Mouse (Mus musculus) adipocyte (in vitro differentiated cells): ENCODE data around the gene Inafm2.
A peak's percentile ranks its signal among the peaks of the same experiment; 100 is the strongest.

ENCODE experiments used
- DNase-seq: peaks from one replicate; pipeline ENCODE4 v3.0.0-alpha.2; 2016; ENCODE audit warnings: low spot score

Gene Inafm2

DNA sequence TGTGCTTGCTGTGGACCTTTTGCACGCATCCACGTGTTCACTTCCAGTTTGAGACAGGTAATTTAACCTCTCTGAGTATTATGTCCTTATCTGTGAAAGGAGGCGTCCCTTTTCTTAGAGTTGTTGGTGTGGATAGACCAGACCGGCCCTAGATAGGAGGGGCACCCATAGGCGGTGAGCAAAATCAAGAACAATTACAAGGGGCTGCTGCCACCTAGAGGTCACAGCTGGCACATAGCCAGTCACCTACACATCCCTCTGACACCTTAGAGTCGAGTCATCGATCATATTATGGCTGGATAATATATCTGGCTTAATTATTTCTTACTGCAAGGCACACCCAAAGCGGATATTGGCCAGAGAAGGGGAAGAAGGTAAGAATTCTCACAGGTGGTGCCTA lies 14.3 kb downstream of the Inafm2 start:
- no peak for DNase-seq

DNA sequence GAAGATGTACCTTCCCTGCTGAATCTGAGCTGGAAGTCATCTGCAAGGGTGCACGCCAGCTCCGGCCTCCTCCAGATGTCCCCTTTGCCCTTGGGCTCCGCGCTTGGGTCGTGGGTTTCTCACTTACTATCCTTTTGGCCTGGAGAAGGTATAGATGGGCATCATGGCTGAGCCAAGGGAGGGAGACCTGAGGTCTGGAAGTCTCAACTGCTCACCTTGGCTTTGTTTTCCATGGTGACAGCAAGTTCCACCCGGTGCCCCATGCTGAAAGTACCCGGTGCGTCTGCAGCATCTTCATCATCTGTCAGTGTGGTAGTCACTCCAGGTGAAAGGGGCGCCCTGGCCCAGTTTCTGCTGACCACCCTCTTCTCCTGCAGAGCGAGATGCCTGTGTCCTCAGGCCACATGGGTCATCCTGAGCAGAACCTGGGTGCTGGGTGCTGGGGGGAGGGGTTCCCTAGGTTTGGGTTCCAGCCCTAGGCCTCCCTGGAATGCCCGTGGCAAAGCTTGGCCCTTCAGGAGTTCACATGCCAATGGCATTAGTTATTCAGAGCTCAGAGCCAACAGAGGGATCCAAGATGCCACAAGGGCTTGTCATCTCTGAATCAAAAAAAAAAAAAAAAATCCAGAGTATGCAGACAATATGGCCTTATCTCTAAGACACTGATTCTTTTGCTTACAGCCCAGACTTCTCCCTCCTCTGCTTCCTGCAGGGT lies 14.9 kb downstream of the Inafm2 start:
- peak; percentile 51 for DNase-seq

DNA sequence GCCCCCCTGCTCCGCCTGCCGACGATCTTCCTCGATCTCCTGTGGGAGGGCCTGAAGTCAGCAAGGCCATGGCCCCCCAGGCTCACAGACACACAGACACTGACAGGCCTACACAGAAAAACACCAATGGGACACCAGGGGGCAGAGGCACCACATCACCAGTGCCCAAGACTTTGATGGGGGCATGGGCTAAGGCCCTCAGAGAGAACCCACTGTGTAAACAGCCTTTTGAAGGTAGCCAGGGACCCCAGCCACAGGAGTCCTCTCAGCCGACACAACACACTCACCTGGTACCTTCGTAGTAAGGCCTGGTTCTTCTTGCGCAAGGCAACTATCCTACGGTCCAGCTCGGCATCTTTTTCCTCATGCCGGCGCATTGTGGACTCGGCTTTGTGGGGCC lies 15.8 kb downstream of the Inafm2 start:
- DNase-seq = peak; percentile 69

GRCm38 (mm10) chr2:118761906-118762783 lies 16.6 kb downstream of the Inafm2 start, which contains the start of gene Ccdc9b:
TSS of gene Ccdc9b (minus strand) at chr2:118762661.
- DNase-seq = peak; percentile 95

- DNase-seq = no peak
These were observed 17.2 kb downstream of the Inafm2 start for GRCm38 (mm10) chr2:118762784-118763148.

DNA sequence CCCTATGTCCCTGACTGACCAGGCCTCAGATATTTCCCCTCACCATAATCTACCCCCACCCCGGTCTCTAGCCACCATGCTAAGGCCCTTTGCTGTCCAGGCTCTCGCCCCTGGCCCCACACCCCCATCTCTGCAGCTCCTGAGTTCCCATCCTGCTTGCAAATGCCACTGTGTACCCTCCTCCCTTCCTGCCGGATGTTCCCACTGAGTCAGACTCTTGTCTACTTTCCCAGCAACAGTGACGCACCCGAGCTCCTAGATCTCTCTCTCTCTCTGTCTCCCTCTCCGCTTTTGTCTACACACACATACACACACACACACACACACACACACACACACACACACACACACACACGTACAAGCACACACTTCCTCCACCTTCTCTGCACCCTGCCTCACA lies 17.9 kb downstream of the Inafm2 start:
- DNase-seq = peak; percentile 44

DNA sequence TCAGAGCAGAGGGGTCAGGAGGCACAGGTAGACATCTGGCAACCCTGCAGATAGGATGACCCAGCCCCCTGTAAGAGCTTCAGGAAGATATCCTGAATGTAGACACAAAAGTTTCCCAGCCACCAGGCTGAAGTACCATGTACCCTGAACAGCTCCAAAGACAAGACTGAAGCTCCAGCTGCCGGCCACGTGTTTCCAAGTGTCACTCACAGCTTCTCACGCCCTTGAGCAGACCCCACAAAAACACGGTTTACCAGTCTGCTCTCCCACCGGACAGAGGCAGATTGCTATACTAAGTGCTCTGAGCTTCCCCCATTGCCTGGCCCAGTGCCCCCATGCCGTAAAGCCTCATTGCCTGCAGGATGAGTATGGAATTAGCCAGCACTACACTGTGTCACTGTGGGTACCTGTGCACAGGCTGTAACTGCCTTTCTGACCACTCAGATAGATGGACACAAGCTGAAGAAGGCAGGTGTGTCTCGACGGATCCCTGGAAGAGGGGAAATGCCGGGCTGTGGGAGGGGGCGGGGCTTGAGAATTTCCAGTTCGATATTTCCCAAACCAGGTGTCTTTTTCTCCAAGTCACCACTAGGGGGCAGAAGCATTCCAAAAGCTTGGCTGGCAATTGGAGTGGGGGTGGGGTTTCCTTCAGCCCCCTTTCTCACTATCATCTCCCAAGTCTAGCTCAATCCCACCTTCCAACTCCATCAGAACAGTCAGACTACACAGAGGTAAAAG lies 18.7 kb downstream of the Inafm2 start:
- peak; percentile 81 for DNase-seq

- no peak for DNase-seq
These were observed 19.3 kb downstream of the Inafm2 start for GRCm38 (mm10) chr2:118764875-118765274.

DNA sequence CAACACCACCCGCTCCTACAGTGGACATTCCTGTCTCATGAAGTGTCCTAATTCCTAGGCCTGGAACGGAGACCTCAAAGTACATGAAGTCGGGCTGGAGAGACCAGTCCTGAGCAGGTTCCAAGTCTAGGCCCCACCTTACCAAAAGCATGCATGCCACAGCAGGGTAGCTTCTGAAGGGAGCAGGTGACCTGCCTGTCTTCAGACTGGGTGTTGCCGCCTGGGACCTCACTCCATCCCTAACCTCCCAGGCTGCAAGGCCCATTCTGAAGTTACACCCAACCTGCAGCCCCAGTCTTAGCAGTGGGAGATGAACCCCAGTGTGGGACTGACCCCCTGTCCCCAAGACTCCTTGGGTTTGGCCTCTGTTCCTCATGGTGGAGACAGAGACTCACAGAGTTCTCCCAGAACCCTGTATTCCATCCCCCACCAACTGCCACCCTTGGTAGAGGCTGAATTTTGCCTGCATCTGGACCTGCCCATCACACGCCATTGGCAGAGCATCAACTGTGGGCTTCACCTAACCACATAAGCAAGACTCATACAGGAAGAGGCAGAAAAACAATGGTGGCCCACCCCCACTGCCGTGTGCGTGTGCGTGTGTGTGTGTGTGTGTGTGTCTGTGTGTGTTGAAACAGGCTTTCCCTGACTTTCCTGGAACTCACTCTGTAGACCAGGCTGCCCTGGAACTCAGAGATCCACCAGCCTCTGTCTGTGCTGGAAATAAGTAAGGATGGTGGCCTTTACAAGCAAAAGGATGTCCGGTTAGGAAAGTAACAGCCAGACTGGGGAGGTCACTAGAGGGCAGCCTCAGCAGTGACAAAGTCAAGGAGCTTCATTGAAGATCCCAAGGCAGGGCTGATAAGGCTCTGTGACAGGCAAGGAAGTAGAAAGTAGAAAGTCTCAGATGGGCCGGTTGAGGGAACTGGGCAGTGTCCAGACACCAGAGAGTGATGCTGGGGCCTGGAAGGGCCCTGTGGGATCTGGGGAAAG lies 20.8 kb downstream of the Inafm2 start:
- peak; percentile 73 for DNase-seq

GRCm38 (mm10) chr2:118772158-118772874 lies 26.8 kb downstream of the Inafm2 start, which contains the start of gene Phgr1:
TSS of gene Phgr1 (plus strand) at chr2:118772769.
- peak; percentile 18 for DNase-seq

GRCm38 (mm10) chr2:118774536-118774935 lies 29.0 kb downstream of the Inafm2 start:
- DNase-seq = no peak

DNA sequence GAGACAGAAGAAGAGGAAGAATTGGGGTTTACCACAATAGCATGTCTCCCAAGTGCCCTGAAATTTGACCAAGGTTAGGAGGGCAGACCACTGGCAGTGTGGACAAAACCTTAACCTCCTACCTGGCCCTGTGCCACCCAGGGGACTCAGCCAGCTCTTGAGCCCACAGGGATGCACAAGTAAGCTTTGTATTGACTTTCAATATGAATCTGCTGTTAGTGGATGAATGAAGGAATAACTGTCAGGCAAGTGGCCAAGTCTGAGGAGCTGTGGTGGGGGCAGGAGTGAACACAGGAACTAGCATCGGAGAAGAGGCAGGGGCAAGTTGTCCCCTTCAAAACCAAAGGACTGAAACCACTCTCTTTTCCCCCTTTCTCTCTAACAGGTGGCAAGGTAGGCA lies 29.8 kb downstream of the Inafm2 start:
- peak; percentile 79 for DNase-seq

GRCm38 (mm10) chr2:118775846-118776245 lies 30.3 kb downstream of the Inafm2 start:
- peak; percentile 91 for DNase-seq

DNA sequence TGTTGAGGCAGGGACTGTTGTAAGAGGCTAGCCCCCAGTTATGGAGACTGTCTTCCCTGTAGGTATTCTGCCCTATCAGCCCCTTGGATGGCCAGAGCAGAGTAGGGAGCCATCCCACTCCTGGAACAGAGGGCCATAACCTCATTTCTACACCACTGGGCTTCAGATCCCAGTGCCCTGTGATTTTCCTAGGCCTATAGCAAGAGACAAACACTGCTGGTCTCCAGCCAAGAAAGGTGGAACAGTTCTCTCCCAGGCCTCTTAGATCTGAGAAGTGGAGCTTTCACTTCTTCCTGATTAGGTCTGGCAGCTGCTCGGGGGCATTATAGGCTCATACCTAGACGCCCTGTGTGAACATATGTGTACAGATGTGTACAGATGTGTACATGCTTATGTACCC lies 30.7 kb downstream of the Inafm2 start:
- peak; percentile 76 for DNase-seq

- no peak for DNase-seq
These were observed 32.9 kb downstream of the Inafm2 start for GRCm38 (mm10) chr2:118778418-118778817.

DNA sequence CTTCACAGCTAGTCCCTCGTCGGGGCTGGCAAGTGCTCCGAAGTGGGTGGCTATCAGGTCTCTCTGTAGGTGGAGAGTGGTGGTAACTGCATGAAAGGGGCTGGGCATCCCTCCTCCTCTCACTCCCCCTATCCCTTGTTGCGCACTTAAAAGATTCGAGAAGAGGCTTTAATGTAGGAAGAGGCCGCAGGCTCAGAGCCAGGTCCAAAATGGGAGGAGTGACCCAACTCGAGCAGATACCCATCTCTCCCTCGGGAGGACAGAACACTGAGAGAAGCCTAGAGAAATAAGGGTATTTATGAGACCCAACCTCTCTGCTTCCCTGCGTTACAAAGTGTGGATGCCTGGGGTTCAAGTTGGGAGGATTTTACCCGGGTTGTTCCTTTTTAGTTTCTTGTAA lies 33.5 kb downstream of the Inafm2 start:
- DNase-seq = peak; percentile 31

DNA sequence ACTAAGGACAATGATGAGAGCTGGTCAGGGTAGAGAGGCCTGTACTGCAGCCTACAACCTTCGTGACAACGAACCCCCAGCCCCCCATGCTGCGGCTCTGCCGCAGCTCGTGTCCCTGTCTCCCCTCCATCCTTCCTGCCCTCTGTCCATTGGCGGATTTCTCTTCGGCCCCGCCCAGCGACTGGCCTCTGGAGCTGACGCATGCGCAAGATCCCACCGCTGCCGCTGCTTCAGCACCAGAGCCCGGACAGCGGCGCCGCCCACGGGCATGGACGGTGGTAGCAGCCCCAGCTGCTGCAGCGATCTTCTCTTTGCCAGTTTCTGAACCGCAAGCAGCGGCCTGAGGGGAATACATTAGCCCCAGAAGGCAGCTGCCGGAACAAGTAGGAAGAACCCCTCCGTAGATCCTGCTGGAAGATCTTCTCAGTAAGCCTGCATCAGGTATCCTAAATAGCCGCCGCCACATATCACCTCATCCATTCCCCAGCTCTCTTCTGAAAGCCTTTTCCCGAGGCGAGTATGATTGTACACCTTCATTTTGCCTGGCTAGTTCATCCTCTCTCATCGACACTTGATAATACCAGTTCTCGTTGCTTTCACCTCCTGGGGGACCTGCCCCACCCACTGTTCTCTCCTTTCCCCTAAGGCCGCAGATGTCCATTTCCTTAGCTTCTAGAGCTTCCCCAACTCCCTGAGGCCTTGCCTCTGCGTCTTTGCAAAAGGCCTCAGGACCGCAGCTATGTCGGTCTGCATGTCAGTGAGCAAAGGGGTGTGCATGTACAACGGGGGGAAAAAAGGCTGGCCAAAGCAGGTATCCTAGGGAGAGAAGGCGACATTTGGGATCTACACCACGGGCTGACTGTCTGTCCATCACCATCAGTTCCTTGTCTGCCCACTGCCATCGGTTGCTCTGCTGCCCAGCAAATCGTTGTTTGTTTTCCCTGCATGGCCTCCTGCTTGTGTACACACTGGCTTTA lies 34.2 kb downstream of the Inafm2 start, which contains the start of gene Disp2:
Gene Disp2 (plus strand): TSS at position 216 of the 977 bp plus-strand sequence.
- peak; percentile 92 for DNase-seq

DNA sequence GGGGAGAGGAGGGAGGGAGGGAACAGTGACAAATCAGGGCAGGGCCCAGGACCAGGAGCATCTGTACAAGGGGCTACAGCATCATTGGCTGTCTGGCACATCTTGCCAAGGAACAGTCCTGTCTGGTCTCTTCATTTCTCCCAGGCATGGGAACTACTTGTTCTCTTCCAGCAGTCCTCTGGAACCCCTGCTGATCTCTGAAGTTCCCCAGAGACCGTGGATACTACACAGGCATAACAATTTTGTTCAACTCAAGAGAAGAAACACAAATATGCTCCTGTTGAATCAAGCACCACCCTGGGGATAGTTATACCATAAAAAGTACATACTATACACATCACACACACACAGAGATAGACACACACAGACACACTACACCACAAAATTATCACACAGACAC lies 35.6 kb downstream of the Inafm2 start:
- DNase-seq = peak; percentile 29

GRCm38 (mm10) chr2:118782303-118782702 lies 36.7 kb downstream of the Inafm2 start:
- DNase-seq = peak; percentile 88
